Mouse (Mus musculus) 416B (cell line): ENCODE measurements around the gene Agr2.

Experiments
- DNase-seq: peaks from one replicate; pipeline ENCODE4 v3.0.0; 2011; ENCODE audit warnings: low read depth

Gene Agr2

GRCm38 (mm10) chr12:36026126-36026525 is 33.4 kb downstream of the Agr2 start:
- no peak for DNase-seq

- DNase-seq: no peak
These were observed 34.5 kb downstream of the Agr2 start for GRCm38 (mm10) chr12:36027171-36027570.

GRCm38 (mm10) chr12:36028968-36029645 is 36.4 kb downstream of the Agr2 start:
- no peak for DNase-seq

- DNase-seq: peak; percentile 19
These were observed 37.0 kb downstream of the Agr2 start for GRCm38 (mm10) chr12:36029687-36030086.

- DNase-seq: no peak
These were observed 38.1 kb downstream of the Agr2 start for GRCm38 (mm10) chr12:36030660-36031363.

GRCm38 (mm10) chr12:36032419-36032818 is 39.7 kb downstream of the Agr2 start:
- DNase-seq: peak; percentile 74

- DNase-seq: peak; percentile 24
These were observed 42.8 kb downstream of the Agr2 start for GRCm38 (mm10) chr12:36035501-36035900.

- no peak for DNase-seq
These were observed 43.4 kb downstream of the Agr2 start for GRCm38 (mm10) chr12:36036121-36036520.

- peak; percentile 84 for DNase-seq
These were observed 44.1 kb downstream of the Agr2 start for GRCm38 (mm10) chr12:36036776-36037175.

GRCm38 (mm10) chr12:36039541-36040084 is 46.9 kb downstream of the Agr2 start:
- DNase-seq: peak; percentile 91

GRCm38 (mm10) chr12:36040571-36041280 is 48.0 kb downstream of the Agr2 start:
- peak; percentile 70 for DNase-seq

GRCm38 (mm10) chr12:36041281-36041589 is 48.5 kb downstream of the Agr2 start:
- DNase-seq: no peak

- peak; percentile 74 for DNase-seq
These were observed 49.1 kb downstream of the Agr2 start for GRCm38 (mm10) chr12:36041703-36042347.

GRCm38 (mm10) chr12:36042348-36042778 is 49.7 kb downstream of the Agr2 start, which contains the start of gene Tspan13:
Gene Tspan13 (minus strand): TSS chr12:36042500.
- DNase-seq: peak; percentile 89

- DNase-seq: no peak
These were observed 52.0 kb downstream of the Agr2 start for GRCm38 (mm10) chr12:36044691-36045090.

GRCm38 (mm10) chr12:36046196-36046595 is 53.5 kb downstream of the Agr2 start:
- DNase-seq: peak; percentile 90

- no peak for DNase-seq
These were observed 54.9 kb downstream of the Agr2 start for GRCm38 (mm10) chr12:36047593-36047992.

GRCm38 (mm10) chr12:36050276-36050675 is 57.6 kb downstream of the Agr2 start:
- DNase-seq: no peak
